Mouse (Mus musculus) left cerebral cortex, adult 2 months (tissue): ENCODE measurements around the gene Plppr3. TPM values are rescaled to one million over a fixed set of nuclear protein-coding genes. Genes with fewer than 3 reads are reported as not detected.
A peak's percentile ranks its signal among the peaks of the same experiment; 100 is the strongest.

ENCODE experiments used
- DNase-seq, 2 experiments: peaks; one replicate each; pipeline ENCODE4 v3.0.0; 2021 to 2022; ENCODE audit warnings: low spot score in 2 of 2, mixed read lengths in 1 of 2; ENCODE audit errors: extremely low spot score in 1 of 2
- H3K27ac ChIP-seq: fragments of 200-600 bp; 2 replicates; pipeline ENCODE4 v1.8.1; 2022
- H3K4me3 ChIP-seq: fragments of 200-600 bp; 2 replicates; pipeline ENCODE4 v1.8.1; 2022
- CTCF ChIP-seq: fragments of 200-600 bp; IDR thresholded peaks from 2 replicates; pipeline ENCODE4 v1.8.1; 2022; ENCODE audit warnings: antibody characterized with exemption, mild to moderate bottlenecking, moderate library complexity
- intact Hi-C: fragments of 180-260 bp; cut with DNase I; formaldehyde crosslinking; loops from one replicate; pipeline ENCODE4 v1.15.1; 2025
- total RNA-seq, 2 experiments: library from RNA; stranded (reverse); gene quantifications; 2 replicates each; pipeline ENCODE4 v1.2.3; 2021

Gene Plppr3
- total RNA-seq, 2 experiments from 2014 or later, result 51.8 to 63.0 TPM

- no peak for TF ChIP-seq CTCF
- intact Hi-C loops, result no loop called here
- Histone ChIP-seq H3K27ac (no peak overlapping the region), H3K4me3 (no peak overlapping the region)
- no peak for DNase-seq
Observed at GRCm38 (mm10) chr10:79879527-79879926, 5.1 kb upstream of the Plppr3 start.

- DNase-seq, result no peak
- no peak for TF ChIP-seq CTCF
- intact Hi-C loops, result no loop called here
- no peak overlapping the region for H3K4me3 ChIP-seq
- no peak overlapping the region for H3K27ac ChIP-seq
Observed at GRCm38 (mm10) chr10:79877757-79878156, 3.3 kb upstream of the Plppr3 start.

- Histone ChIP-seq H3K4me3 (no peak overlapping the region), H3K27ac (no peak overlapping the region)
- intact Hi-C loops, result no loop called here
- no peak for DNase-seq
- no peak for TF ChIP-seq CTCF
Observed at GRCm38 (mm10) chr10:79877174-79877573, 2.7 kb upstream of the Plppr3 start.

- TF ChIP-seq CTCF, result no peak
- intact Hi-C loops, result no loop called here
- DNase-seq, result no peak
- H3K27ac ChIP-seq, result peak overlapping the region; percentile 82
- H3K4me3 ChIP-seq, result peak overlapping the region; percentile 65
Observed at GRCm38 (mm10) chr10:79873715-79874289, 632 bp downstream of the Plppr3 start.

- H3K27ac ChIP-seq, result no peak overlapping the region
- TF ChIP-seq CTCF, result no peak
Observed at GRCm38 (mm10) chr10:79873313-79873712, 1.1 kb downstream of the Plppr3 start.

GRCm38 (mm10) chr10:79872862-79873261 lies 1.6 kb downstream of the Plppr3 start:
- intact Hi-C loops, result no loop called here
- no peak for TF ChIP-seq CTCF
- H3K4me3 ChIP-seq, result peak overlapping the region; percentile 65
- DNase-seq, result no peak
- H3K27ac ChIP-seq, result no peak overlapping the region

More at GRCm38 (mm10) chr10:79873313-79873712, 1.1 kb downstream of the Plppr3 start:
- H3K4me3 ChIP-seq, result peak overlapping the region; percentile 65
- intact Hi-C loops, result no loop called here
- DNase-seq, result no peak

- Histone ChIP-seq H3K27ac (no peak overlapping the region), H3K4me3 (no peak overlapping the region)
- no peak for DNase-seq
- intact Hi-C loops, result no loop called here
- TF ChIP-seq CTCF, result no peak
Observed at GRCm38 (mm10) chr10:79871845-79872244, 2.6 kb downstream of the Plppr3 start.

- no peak for TF ChIP-seq CTCF
- Histone ChIP-seq H3K27ac (no peak overlapping the region), H3K4me3 (no peak overlapping the region)
- no peak for DNase-seq
- intact Hi-C loops, result no loop called here
Observed at GRCm38 (mm10) chr10:79866601-79867000, 7.8 kb downstream of the Plppr3 start.

GRCm38 (mm10) chr10:79865801-79866295 lies 8.6 kb downstream of the Plppr3 start:
- H3K27ac ChIP-seq, result no peak overlapping the region
- TF ChIP-seq CTCF, result no peak; the same call in 1 of the 2 replicates
- H3K4me3 ChIP-seq, result no peak overlapping the region
- intact Hi-C loops, result no loop called here
- DNase-seq, result no peak

- H3K4me3 ChIP-seq, result no peak overlapping the region
- intact Hi-C loops, result no loop called here
- no peak for TF ChIP-seq CTCF
- DNase-seq, result no peak
- no peak overlapping the region for H3K27ac ChIP-seq
Observed at GRCm38 (mm10) chr10:79865189-79865601, 9.2 kb downstream of the Plppr3 start.

- H3K4me3 ChIP-seq, result no peak overlapping the region
- H3K27ac ChIP-seq, result no peak overlapping the region
- no peak for DNase-seq
- intact Hi-C loops, result no loop called here
- no peak for TF ChIP-seq CTCF
Observed at GRCm38 (mm10) chr10:79864351-79865188, 9.9 kb downstream of the Plppr3 start.

- intact Hi-C loops, result no loop called here
- no peak overlapping the region for H3K4me3 ChIP-seq
- no peak overlapping the region for H3K27ac ChIP-seq
- no peak for TF ChIP-seq CTCF
- DNase-seq, result peak in 1 of 2 experiments; percentile 14
Observed at GRCm38 (mm10) chr10:79862925-79863324, 11.5 kb downstream of the Plppr3 start.
